Mouse (Mus musculus) ZHBTc4 (cell line): ENCODE results near the gene Pdpr.
"Not testable (repeated sequence)": the region's sequence is repeated elsewhere in the genome, so short reads cannot be mapped to it uniquely, and the experiment has no call there.

Source experiments
- DNase-seq: peaks from one replicate; pipeline ENCODE4 v3.0.0-alpha.2; 2011; ENCODE audit warnings: low read depth, low spot score

The Pdpr gene

GRCm38 (mm10) chr8:111090126-111090525 lies 4.3 kb upstream of the Pdpr start:
- peak; percentile 80 for DNase-seq

GRCm38 (mm10) chr8:111091706-111092105 lies 2.7 kb upstream of the Pdpr start:
- DNase-seq = no peak

GRCm38 (mm10) chr8:111092326-111092725 lies 2.1 kb upstream of the Pdpr start, which contains the start of gene Clec18a:
Gene Clec18a, minus strand, starts transcription at chr8:111092426.
- DNase-seq = not testable (repeated sequence)

- peak; percentile 49 for DNase-seq
Observed at GRCm38 (mm10) chr8:111094719-111095302, 381 bp downstream of the Pdpr start.

- no peak for DNase-seq
Observed at GRCm38 (mm10) chr8:111114891-111115290, 20.5 kb downstream of the Pdpr start.

- DNase-seq = no peak
Observed at GRCm38 (mm10) chr8:111119481-111119880, 25.1 kb downstream of the Pdpr start.

GRCm38 (mm10) chr8:111130756-111131155 lies 36.3 kb downstream of the Pdpr start:
- DNase-seq = no peak

GRCm38 (mm10) chr8:111142521-111142920 lies 48.1 kb downstream of the Pdpr start:
- no peak for DNase-seq

- peak; percentile 32 for DNase-seq
Observed at GRCm38 (mm10) chr8:111144901-111145459, 50.5 kb downstream of the Pdpr start.

- peak; percentile 96 for DNase-seq
Observed at GRCm38 (mm10) chr8:111145460-111146012, 51.1 kb downstream of the Pdpr start.

GRCm38 (mm10) chr8:111155721-111156436 lies 61.4 kb downstream of the Pdpr start:
- DNase-seq = no peak

GRCm38 (mm10) chr8:111157617-111158016 lies 63.2 kb downstream of the Pdpr start:
- DNase-seq = peak; percentile 70

- peak; percentile 18 for DNase-seq
Observed at GRCm38 (mm10) chr8:111171661-111172060, 77.2 kb downstream of the Pdpr start.

- DNase-seq = no peak
Observed at GRCm38 (mm10) chr8:111185472-111185947, 91.1 kb downstream of the Pdpr start.
